Mouse (Mus musculus) adrenal gland (tissue): ENCODE results near the gene Rere.
"Not testable (repeated sequence)": the region's sequence is repeated elsewhere in the genome, so short reads cannot be mapped to it uniquely, and the experiment has no call there.

Experiments used
- intact Hi-C: fragments of 180-260 bp; cut with DNase I; formaldehyde crosslinking; loops from one replicate; pipeline ENCODE4 v1.15.1; 2025

Rere gene

DNA sequence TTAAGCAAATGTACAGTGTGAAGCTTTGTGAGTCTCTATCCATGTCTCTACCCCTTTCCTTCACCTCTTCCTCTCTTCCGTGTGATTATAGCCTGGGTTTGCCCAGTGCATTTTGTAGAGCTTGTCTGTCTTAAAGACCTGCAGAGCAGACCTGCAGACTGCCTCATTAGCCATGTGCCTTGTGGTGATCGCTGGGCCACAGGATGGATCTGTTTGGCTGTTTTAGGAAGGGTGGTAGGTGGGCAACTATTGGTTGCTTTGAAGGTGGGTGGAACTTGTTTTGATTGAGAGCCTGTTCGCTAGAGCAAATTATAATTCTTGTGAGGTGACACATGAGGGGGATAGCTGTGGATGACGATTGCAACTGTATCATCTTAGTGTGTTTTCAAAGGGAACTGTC is 207.3 kb downstream of the Rere start:
- intact Hi-C loops: no loop called here

DNA sequence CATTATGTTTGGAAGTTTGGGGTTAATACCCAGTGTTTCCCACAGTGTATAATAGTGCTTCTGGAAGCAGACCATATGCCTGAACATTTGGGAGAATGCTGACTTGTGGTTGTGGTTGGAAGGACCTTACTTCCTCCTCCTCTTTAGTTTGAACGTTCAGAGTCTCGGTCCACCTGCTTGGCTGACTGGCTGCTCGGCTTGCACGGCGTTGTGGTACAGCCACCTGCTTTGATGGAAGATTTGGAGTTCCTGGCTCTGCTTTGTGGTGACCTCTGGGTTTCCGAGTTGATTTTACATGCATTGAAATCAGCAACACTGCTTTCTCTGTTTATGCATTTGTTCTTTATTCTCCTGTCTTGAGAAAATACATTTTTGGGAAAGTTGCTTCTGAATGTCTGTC is 208.6 kb downstream of the Rere start:
- intact Hi-C loops: no loop called here

DNA sequence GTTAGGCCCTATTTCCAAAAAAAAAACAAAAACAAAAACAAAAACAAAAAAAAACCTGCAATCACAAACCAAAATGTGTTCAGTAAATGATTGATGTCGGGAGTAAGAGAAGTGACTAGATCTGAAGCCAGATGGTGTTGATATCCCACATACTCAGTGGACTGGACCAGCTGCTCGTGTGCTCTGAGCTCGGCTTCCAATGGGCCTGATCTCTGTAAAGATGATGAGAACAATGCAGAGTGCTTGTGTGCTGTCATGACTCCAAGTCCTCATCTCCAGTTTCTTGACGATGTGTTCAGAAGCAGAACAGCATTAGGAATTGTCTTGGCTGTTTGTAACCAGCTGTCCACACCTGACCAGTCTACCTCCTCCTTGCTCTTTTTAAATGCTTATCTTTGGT is 210.3 kb downstream of the Rere start:
- intact Hi-C loops: no loop called here

DNA sequence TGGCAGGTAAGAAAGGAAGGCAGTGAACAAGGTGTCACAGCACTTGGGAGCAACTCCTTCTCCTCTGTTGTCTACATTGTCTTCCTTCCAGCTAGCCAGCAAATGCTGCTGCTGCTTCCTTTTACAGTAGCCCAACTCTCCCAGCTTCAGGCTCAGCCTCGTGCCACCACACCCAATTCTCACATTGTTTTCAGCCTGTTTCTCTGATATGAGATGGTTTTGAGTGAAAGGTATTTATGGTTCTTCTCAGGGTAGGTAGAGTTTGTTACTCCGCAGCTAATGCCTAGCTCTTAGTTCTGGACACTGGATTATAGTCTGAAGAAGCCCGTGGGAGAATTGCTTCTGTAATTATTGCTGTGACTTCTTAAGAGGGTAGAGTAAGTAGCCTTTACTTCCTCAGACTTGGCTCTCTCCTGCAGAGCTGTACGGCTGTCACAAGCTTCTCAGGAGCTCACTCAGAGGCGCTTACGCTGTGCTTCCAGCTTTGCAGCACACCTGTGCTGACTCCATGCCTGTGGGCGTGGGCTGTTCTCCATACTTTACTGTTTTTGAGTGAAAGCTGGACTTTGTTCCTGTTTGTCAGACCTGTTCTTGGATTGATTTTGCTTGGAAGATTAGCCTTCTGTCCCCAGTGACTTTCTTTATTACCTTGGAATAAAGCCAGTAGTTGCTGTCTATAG is 212.0 kb downstream of the Rere start:
- intact Hi-C loops: no loop called here

DNA sequence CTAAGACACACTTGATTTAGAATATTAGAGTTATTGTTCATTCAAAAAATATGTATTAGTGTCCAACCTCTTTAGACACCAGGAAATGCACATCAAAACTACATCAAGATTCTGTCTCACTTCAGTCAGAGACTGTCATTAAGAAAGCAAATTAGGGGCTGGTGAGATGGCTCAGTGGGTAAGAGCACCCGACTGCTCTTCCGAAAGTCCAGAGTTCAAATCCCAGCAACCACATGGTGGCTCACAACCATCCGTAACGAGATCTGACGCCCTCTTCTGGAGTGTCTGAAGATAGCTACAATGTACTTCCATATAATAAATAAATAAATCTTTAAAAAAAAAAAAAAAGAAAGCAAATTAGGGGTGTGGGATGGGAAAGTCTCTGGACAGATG is 212.5 kb downstream of the Rere start:
- intact Hi-C loops: not testable (repeated sequence)

DNA sequence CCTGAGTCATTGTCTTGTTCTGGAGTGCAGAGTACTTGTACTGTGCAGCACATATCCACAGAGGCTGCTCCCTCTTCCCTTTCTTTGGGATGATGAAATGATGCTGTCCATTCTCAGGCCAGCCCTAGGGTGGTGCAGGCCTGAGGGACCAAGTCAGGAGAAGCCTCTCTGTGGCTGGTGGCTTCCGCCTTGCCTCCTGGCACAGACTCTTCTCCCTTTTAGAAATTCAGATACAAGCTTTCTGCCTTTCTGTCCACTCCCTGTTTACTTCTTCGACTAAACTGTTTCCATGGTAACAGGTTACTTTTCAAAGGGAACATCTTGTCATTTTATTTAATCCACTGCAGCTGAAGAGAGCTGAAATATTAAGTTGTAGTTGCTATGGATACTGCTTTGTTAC is 214.1 kb downstream of the Rere start:
- intact Hi-C loops: no loop called here

DNA sequence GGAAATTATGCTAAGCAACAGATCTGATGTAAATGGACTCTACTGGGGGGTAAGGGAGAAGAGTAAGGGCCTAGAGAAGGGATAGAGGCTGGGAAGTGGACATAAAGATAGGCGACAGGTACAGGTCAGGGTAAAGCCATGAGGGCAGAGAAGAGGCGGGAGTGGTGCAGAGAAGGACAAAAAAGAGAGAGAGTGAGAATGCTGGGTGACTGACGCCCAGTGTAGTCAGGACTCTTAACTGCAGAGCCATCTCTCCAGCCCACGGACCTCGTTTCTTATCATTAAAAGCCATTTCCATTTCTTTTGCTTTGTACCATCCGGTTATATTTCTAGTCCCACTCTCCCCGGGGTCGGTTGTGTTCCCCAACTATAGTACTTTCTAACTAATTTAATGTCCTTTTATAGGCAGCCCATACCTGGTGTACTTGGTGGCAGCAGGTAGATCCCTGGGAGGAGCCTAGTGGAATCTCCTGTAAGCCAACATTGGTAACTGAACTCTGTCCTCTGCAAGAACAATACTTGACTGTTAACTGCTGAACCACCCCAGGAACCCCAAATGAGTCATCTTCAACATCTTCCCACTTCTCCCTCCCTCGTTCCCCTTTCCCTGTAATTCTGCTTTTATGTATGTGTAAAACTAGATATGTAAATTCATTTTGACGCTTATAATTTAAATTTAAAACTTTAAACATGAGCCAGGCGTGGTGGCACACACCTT is 223.0 kb downstream of the Rere start:
- intact Hi-C loops: no loop called here

DNA sequence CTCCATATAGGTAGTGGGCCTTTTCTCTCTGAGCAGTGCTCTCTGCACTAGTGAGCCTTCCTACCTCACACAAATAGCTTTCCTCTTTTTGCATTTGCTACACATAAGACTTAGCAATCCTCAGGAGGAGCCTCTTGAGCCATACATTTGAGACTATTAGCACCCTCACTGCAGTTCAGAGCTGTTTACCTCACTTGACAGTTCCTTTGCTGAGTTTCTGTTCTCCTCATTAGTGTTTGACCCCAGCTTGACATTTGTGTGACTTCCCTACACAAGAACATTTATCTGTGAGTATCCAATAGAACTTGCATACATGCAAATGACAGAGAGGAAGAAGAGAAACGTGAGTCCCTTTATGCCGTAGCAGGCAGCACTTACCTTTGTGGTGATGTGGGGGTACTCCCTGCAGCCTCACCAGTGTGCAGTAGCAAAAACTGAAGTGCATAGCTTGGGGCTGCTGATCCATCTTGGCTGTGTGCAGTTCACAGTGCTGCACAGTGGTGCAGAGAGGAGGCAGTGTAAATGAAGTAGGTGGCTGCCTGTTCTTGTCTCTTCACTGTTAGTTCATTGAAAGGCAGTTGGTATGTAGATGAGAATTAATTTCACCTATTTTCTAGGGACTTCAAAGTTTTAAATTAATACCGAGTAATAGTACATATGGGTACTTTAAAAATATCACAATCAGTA is 227.7 kb downstream of the Rere start:
- intact Hi-C loops: no loop called here

DNA sequence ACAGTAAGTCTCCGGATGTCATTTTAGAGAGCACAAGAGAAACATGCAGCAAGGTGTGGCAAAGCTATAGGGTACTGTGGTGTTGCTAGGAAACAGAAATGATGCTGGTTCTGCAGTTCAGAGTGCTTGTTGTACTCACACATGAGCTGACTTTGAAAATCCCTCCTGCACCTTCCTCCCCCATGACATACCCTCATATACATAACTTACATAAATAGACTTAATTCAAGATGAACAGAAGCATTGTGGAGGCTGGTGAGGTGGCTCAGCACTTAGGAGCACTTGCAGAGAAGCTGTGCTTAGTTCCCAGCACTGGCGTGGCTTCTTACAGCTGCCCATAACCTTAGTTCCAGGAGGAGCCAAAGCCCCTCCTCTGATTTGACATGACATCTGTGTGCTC is 228.6 kb downstream of the Rere start:
- intact Hi-C loops: no loop called here

DNA sequence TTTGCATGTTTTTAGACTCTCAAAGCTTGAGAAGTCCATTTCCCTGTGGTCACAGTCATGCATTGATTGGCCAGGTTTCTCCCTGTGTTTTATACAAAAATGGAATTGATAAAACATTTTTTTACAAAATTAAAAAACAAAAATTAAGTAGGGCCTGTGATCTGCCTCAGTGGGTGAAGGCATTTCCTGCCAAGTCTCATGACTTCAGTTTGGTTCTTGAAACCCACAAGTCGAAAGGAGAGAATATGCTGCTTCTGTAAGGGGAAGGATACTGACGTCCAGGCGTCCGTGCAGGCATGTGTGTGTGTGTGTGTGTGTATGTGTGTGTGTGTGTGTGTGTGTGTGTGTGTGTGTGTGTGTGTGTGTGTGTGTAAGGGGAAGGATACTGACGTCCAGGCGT is 231.9 kb downstream of the Rere start:
- intact Hi-C loops: not testable (repeated sequence)

DNA sequence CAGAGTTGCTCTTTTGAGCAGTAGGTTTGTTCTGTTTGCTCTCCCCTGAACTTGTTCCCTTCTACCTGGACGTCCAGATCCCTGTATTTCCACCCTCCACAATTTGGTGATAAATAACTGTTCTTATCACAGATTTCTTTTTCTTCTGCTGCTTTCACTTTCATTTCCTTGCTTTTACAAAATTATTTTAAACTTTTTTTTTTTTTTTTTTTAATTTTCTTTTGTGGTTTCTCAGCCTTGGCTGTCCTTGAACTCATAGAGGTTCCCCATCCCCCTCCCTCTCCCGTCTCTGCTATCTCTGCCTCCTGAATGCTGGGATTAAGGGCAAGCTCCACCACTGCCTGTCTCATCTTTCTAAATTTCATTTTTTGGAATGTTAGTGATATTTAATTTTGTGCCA is 234.8 kb downstream of the Rere start:
- intact Hi-C loops: no loop called here

DNA sequence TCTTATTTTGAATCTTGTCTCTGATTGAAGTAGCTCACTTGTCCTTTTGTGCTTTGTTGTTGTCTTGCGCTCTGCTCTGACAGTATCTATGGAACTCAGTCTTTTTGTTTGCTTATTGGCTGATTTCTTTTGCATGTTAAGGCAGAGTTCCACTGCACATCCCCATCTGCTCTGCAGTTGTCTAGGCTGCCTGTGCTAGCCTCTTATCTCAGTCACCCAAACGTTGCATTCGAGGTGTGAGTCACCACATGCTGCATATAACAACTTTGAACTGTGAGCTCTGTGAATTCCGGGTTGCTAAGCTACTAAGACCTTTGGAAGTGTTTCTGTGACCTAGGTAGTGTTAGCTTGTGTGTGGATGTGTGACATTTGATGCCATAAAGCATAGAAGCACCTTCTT is 235.9 kb downstream of the Rere start:
- intact Hi-C loops: no loop called here

DNA sequence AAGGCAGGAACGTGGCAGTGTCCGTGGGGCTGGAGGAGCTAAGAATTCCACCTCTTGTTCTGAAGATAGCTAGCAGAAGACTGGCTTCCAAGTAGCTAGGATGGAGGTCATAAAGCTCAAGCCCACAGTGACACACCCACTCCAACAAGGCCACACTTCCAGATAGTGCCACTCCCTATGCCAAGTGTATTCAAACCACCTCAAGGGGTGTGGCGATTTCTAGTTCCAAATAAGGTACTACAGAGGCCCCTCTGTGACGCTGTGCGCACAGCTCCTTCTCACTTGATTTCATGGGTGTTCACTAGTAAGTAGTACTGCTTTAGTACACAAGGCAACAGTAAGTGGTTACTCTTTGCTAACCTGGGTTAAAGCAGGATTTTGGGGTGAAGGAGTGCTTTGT is 237.4 kb downstream of the Rere start:
- intact Hi-C loops: no loop called here

DNA sequence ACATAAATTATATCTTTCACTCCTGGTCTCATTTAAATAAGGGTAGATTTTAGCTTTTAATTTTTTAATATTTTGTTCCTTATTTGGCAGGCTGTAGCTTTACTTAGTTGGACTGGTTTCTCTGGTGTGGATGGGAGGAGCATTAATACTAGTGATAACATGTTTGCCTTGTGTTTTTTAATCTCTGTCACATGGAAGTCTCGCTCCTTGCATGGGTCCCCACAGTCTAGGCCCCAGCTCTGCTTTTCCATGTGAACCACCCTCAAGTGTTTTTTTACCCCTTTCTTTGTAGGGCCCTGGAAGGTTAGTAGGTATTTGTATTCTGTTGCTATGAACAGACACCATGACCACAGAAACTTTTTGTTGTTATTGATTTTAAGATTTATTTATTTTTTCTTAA is 238.6 kb downstream of the Rere start:
- intact Hi-C loops: no loop called here

DNA sequence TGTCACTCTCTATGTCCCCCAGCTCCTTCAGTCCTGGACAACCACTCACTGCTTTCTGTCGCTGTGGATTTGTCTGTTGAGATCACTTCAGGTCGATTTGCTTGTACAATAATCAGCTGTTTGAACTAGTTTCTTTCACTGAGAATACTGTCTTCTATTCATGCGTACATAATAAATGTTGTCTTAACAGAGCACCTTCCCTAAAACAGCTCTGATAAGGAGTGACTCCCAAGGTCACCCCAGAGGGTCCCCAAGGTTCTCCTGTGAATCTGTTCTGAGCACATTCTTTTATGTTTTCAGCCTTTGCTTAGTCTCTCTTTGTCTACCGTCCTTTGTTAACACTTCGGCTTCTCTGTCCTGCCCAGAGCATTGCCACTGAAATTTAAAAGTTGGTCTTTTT is 241.0 kb downstream of the Rere start:
- intact Hi-C loops: no loop called here

DNA sequence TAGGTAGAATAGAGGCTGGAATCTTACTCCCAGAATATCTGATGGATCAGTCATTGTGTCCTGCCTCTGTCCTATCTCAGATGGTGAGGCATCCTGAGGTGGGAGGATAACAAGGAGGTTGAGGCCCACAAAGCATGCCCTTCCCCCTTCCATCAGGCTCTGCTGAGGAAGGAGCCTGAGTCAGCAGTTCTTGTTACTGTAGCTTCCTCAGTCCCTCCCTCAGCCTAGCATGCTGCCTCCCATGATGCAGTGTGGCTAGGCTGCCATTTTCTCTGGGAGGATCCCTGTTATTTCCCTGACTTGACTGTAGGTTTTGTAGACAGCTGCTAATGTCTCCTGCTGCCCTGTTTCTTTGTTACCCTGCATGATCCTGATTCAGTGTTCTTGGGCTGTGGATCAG is 241.9 kb downstream of the Rere start:
- intact Hi-C loops: no loop called here

DNA sequence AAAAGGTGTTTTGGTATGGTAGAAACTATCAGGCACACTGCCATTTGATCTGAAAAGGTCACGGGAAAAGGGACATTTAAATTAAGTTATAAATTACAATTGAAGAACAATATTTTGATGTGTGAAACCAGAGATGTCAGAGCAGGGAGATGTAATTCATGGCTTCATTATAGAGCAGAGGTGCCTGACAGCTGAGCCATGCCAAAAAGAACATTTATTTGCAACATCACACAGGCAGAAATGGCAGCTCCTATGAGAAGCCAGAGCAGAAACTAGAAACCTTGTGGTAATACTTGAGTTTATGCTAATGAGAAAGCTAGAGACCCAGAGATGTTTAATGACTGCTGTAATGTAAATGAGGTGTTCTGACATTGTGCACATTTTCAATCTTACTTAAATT is 244.8 kb downstream of the Rere start:
- intact Hi-C loops: no loop called here

DNA sequence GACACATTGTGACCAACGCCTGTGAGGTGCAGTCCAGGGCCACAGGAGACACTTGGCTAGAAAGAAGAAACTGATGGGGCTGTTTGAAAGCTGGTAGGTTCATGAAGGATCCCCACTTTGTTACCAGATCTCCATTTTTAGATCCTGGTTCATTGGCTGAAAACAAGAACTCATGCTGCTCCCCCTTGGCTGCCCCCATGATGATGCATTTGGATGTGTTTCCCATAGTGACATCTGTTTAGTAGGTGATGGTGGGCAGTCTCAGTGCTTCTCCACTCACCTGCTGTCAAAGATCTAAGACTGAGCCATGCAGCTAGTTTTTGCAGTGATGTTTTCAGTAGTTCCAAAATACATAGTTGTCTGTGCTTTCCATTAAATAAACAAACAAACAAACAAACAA is 247.0 kb downstream of the Rere start:
- intact Hi-C loops: no loop called here

DNA sequence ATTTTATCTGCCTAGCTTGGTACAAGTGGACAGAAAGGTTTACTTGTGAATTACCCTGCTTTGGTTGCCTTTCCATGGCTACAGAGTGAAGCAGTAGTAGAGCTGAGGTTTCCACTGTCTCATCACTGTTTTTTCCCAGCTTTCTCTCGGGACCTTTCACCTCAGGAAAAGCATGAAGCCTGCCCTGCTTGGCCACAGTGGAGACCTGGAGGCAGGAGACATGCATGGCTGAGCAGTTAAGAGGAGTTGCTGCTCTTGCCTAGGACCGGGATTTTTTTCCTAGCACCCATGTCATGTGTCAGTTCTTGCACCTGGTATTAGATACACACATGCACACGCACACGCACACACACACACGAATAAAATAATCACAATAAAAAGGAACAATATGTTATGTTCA is 247.4 kb downstream of the Rere start:
- intact Hi-C loops: no loop called here

DNA sequence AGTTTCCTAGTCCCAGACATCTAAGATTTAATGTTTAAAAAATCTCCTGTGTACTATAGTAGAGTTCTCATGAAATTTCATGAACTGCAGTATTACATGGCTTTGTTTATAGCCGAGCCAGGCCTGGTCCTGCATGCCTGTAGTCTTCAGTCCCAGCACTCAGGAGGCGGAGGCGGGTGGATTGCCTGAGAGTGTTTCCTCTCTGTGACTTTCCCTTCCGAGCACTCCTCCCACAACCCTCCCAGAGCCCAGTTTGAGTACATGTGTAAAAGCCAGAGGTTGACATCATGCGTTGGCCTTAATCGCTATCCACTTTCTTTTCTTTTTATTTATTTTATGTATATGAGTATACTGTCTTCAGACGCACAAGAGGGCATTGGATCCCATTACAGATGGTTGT is 250.4 kb downstream of the Rere start:
- intact Hi-C loops: no loop called here

DNA sequence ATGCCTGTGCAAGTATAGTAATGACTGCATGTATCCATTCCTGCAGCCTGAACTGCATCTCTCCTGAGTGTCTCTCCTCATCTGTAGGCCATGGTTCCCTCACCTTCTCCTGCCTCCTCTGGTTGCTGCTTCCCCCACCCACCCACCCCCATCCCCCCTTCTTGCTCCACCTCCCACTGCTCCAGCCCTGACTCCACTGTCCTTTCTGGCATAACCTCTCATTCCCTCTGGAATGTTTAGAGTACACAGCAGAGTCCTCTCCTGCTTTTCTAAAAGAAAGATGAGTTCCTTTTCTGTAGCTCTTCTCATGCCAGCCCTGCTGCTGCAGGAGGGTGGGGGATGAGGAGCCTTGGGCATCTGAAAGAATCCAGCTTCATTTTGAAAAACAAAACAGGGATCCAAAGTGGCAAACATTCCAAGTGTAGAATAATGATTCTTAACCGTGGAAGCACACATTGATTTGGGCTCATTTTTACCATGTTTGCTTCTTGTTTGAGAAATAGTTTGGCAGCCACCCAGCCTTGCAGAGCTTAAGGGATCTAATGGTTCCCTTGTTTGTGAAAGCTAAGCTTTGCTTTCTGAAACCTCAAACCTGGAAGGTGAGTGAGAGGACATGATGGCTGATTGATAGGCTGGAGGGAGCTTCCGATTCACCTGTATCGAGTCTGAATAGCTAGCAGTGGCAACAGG is 255.5 kb downstream of the Rere start:
- intact Hi-C loops: no loop called here

DNA sequence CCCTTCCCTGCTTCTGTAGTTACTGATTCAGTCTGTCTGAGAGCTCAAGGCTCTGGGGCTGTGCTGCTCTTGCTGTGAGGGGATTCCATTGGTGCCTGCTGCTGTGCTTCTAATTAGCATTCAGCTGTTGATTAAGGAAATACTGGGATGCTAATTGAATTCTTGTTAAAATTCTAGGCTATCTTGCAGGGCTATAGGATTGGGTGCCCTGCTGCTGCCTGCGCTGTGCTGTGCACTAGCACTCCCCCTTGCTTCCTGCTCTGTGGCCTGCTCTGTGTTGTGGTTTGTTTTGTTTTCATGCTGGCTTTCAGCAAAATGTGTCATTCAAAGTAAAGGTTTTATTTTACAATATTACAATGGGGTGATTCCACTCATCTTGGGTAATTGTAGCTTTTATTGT is 258.4 kb downstream of the Rere start:
- intact Hi-C loops: loop anchor here (10.0 kb wide), 1 partner anchor 195 kb away; no protein-coding TSS in a partner anchor
